12 mouse cellular contexts compared by ENCODE assay signal in genomic region chr19:47019326-47019725, GRCm38 (mm10). TPM values are rescaled to one million over a fixed set of nuclear protein-coding genes. Genes with fewer than 3 reads are reported as not detected.
A peak's percentile ranks its signal among the peaks of the same experiment; 100 is the strongest.
DNase-seq lines count a peak whose midpoint lies in the region; ATAC-seq lines count a peak whose summit lies in the region.
"Had no signal": no experiment of that assay in that cellular context is flagged by ENCODE, and none has a peak within 500 bp of the region (broad histone marks: within the 10 kb centered on the region; RNA-seq: fewer than 3 reads in every experiment).

No protein-coding gene starts in this region.

- H3K36me3 ChIP-seq in hindbrain, embryonic 11.5 days (ENCODE audit: control insufficient read depth, insufficient read depth, low read length) = no peaks in the 10 kb centered on the region
- no peaks in the 10 kb centered on the region for H3K36me3 ChIP-seq in intestine, embryonic 16.5 days (ENCODE audit: control insufficient read depth, insufficient read depth, low read length)

- peak overlapping the region; percentile 83 for H3K27ac ChIP-seq in hindbrain, embryonic 11.5 days (ENCODE audit: low read depth, low read length)
- H3K27ac ChIP-seq in intestine, embryonic 16.5 days (ENCODE audit: low read length) = no peak overlapping the region

- peak; percentile 62 for ATAC-seq in hindbrain, embryonic 11.5 days (ENCODE audit: low FRiP score)
- ATAC-seq in intestine, embryonic 16.5 days = no peak
- ATAC-seq: liver, postnatal 0 days had no signal

- H3K4me2 ChIP-seq in hindbrain, embryonic 11.5 days (replicated peaks; ENCODE audit: low read depth, low read length) = peak overlapping the region; percentile 35
- H3K4me2 ChIP-seq in intestine, embryonic 16.5 days (ENCODE audit: low read depth, low read length) = no peak overlapping the region

- H3K27me3 ChIP-seq in hindbrain, embryonic 11.5 days (ENCODE audit: control insufficient read depth, insufficient read depth, low read length) = peaks cover 19% of the 10 kb centered on the region
- H3K27me3 ChIP-seq in intestine, embryonic 16.5 days (replicated peaks; ENCODE audit: control insufficient read depth, insufficient read depth, low read length) = peaks cover 28% of the 10 kb centered on the region

- WGBS in hindbrain, embryonic 11.5 days = 17% methylated on average over 6 of the region's 6 CpGs
- WGBS in intestine, embryonic 16.5 days = 22% methylated on average over 6 of the region's 6 CpGs

- peak overlapping the region; percentile 70 for H3K4me3 ChIP-seq in hindbrain, embryonic 11.5 days (ENCODE audit: low read depth, low read length)
- no peak overlapping the region for H3K4me3 ChIP-seq in intestine, embryonic 16.5 days (ENCODE audit: low read length)
- H3K4me3 ChIP-seq: myocyte had no signal

- H3K4me1 ChIP-seq in hindbrain, embryonic 11.5 days (replicated peaks; ENCODE audit: control insufficient read depth, insufficient read depth, low read length) = no peaks in the 10 kb centered on the region; the same call in 1 of the 2 replicates
- peaks cover 12% of the 10 kb centered on the region for H3K4me1 ChIP-seq in intestine, embryonic 16.5 days (ENCODE audit: control insufficient read depth, insufficient read depth, low read length)

- no peaks in the 10 kb centered on the region for H3K9me3 ChIP-seq in hindbrain, embryonic 11.5 days (ENCODE audit: control insufficient read depth, low read length)
- no peaks in the 10 kb centered on the region for H3K9me3 ChIP-seq in intestine, embryonic 16.5 days (ENCODE audit: control insufficient read depth, low read length)

- peak overlapping the region; percentile 75 for H3K9ac ChIP-seq in hindbrain, embryonic 11.5 days (ENCODE audit: low read depth, low read length)
- H3K9ac ChIP-seq in intestine, embryonic 16.5 days (ENCODE audit: low read depth, low read length) = no peak overlapping the region
- H3K9ac ChIP-seq: liver, postnatal 0 days had no signal

- peak; percentile 91 for DNase-seq in R1 (ENCODE audit: low read depth, low spot score)
- peak; percentile 22 for DNase-seq in embryo, embryonic 11.5 days (ENCODE audit: low read depth, low spot score)
- peak; percentile 79 for DNase-seq in hindbrain, embryonic 11.5 days (ENCODE audit: low spot score)
- peak; percentile 54 for DNase-seq in neural tube, embryonic 10.5 days (ENCODE audit: extremely low spot score, low spot score)
- DNase-seq in adrenal gland, postnatal 4 days (ENCODE audit: low spot score in 2 of 2) = no peak
- no peak for DNase-seq in kidney, postnatal 36 days
- DNase-seq: heart, postnatal 36 days; liver, postnatal 0 days; spleen, adult 18-20 months; thymus, postnatal 36 days had no signal

RNA-seq across cellular contexts. Expression of gene Nt5c2, which starts 4.4 kb away (rescaled TPM):
- polyA plus RNA-seq in hindbrain, embryonic 11.5 days (2014; fragmentation: Nextera tagmentation; extraction: Ambion mirVana) = 81.5 and 90.6 TPM in 2 replicates
- 100 to 1,000 TPM; 106 to 107 TPM for total RNA-seq in adrenal gland, postnatal 4 days (2021)
- 37.6 and 45.3 TPM in 2 replicates for polyA plus RNA-seq in intestine, embryonic 16.5 days (2015; fragmentation: Nextera tagmentation; extraction: Ambion mirVana)

RNA-seq across cellular contexts. Expression of gene Ina, which starts 4.8 kb away (rescaled TPM):
- polyA plus RNA-seq in hindbrain, embryonic 11.5 days (2014; fragmentation: Nextera tagmentation; extraction: Ambion mirVana) = 266 and 290 TPM in 2 replicates
- 10 to 100 TPM; 15.5 to 23.5 TPM for total RNA-seq in adrenal gland, postnatal 4 days (2021)
- 5.6 and 7.9 TPM in 2 replicates for polyA plus RNA-seq in intestine, embryonic 16.5 days (2015; fragmentation: Nextera tagmentation; extraction: Ambion mirVana)
- total RNA-seq: heart, postnatal 36 days had no signal
- polyA plus RNA-seq: liver, postnatal 0 days; myocyte had no signal

RNA-seq across cellular contexts. Expression of gene Pcgf6, which starts 31.4 kb away (rescaled TPM):
- 31.6 and 32.2 TPM in 2 replicates for polyA plus RNA-seq in hindbrain, embryonic 11.5 days (2014; fragmentation: Nextera tagmentation; extraction: Ambion mirVana)
- 10 to 100 TPM; 13.9 to 16.8 TPM for total RNA-seq in adrenal gland, postnatal 4 days (2021)
- polyA plus RNA-seq in intestine, embryonic 16.5 days (2015; fragmentation: Nextera tagmentation; extraction: Ambion mirVana) = 16.1 and 16.7 TPM in 2 replicates

RNA-seq across cellular contexts. Expression of gene Taf5, which starts 48.2 kb away (rescaled TPM):
- 10.8 and 11.8 TPM in 2 replicates for polyA plus RNA-seq in hindbrain, embryonic 11.5 days (2014; fragmentation: Nextera tagmentation; extraction: Ambion mirVana)
- total RNA-seq in adrenal gland, postnatal 4 days (2021) = 1 to 10 TPM; 5.1 to 5.6 TPM
- polyA plus RNA-seq in intestine, embryonic 16.5 days (2015; fragmentation: Nextera tagmentation; extraction: Ambion mirVana) = 3.6 and 3.8 TPM in 2 replicates

Comparison
In these comparisons a context has a peak if more than half of its experiments do, and no peak if none do; other contexts are left out.
1. DNase-seq: peak in R1 (single experiment), embryo, embryonic 11.5 days (single experiment), hindbrain, embryonic 11.5 days (single experiment) and neural tube, embryonic 10.5 days (single experiment); none in adrenal gland, postnatal 4 days (0 of 2) and kidney, postnatal 36 days (0 of 2).
2. RNA of gene Ina, which starts 4.8 kb away (polyA plus RNA-seq): 266 to 290 TPM in hindbrain, embryonic 11.5 days; 5.6 to 7.9 TPM in intestine, embryonic 16.5 days; every median in the first group is over 10 times any median in the second.